Mouse (Mus musculus) C2C12 (cell line): ENCODE measurements around the gene Stard7. TPM values are rescaled to one million over a fixed set of nuclear protein-coding genes. Genes with fewer than 3 reads are reported as not detected.
"Not testable (repeated sequence)": the region's sequence is repeated elsewhere in the genome, so short reads cannot be mapped to it uniquely, and the experiment has no call there.

Experiments used
- H3K27me3 ChIP-seq: one replicate; pipeline ENCODE4 v1.6.1; 2011; ENCODE audit not compliant: control insufficient read depth, insufficient read depth, insufficient read length
- H3K36me3 ChIP-seq: one replicate; pipeline ENCODE4 v1.6.1; 2011; ENCODE audit not compliant: control insufficient read depth, insufficient read depth
- H3K4me3 ChIP-seq: one replicate; pipeline ENCODE4 v1.5.1; 2011; ENCODE audit warnings: mild to moderate bottlenecking, control low read depth; ENCODE audit not compliant: poor library complexity, insufficient read depth, severe bottlenecking
- H3K79me2 ChIP-seq: one replicate; pipeline ENCODE4 v1.6.1; 2011; ENCODE audit not compliant: control insufficient read depth, insufficient read depth
- H3K79me3 ChIP-seq: one replicate; pipeline ENCODE4 v1.6.1; 2011; ENCODE audit warnings: low read depth, control low read depth
- H3ac ChIP-seq: one replicate; pipeline ENCODE3; 2011; ENCODE audit warnings: low read depth; ENCODE audit not compliant: control insufficient read depth, insufficient read length
- CEBPB ChIP-seq: IDR thresholded peaks from one replicate; pipeline ENCODE4 v1.6.1; 2011; ENCODE audit warnings: low read depth, mild to moderate bottlenecking, control low read depth, moderate library complexity
- CTCF ChIP-seq: IDR thresholded peaks from one replicate; pipeline ENCODE4 v1.5.1; 2011; ENCODE audit not compliant: control insufficient read depth, insufficient read depth, insufficient read length
- FOSL1 ChIP-seq: IDR thresholded peaks from one replicate; pipeline ENCODE4 v1.8.0; 2011; ENCODE audit warnings: mild to moderate bottlenecking, low read length; ENCODE audit not compliant: poor library complexity, insufficient read depth, severe bottlenecking
- MAX ChIP-seq: IDR thresholded peaks from one replicate; pipeline ENCODE4 v1.6.1; 2011; ENCODE audit warnings: mild to moderate bottlenecking, control low read depth
- MYOD1 ChIP-seq: IDR thresholded peaks from one replicate; pipeline ENCODE4 v1.6.1; 2011; ENCODE audit warnings: low read depth; ENCODE audit not compliant: control insufficient read depth, insufficient read length
- MYOG ChIP-seq: IDR thresholded peaks from one replicate; pipeline ENCODE4 v1.6.1; 2011; ENCODE audit not compliant: control insufficient read depth, insufficient read length; ENCODE audit errors: extremely low read depth
- USF1 ChIP-seq: IDR thresholded peaks from one replicate; pipeline ENCODE4 v1.6.1; 2011; ENCODE audit warnings: low read depth, mild to moderate bottlenecking, control low read depth, moderate library complexity
- polyA plus RNA-seq: library from polyadenylated mRNA; unstranded; fragments of >200 nt; fragmentation: generic; extraction: Trizol; gene quantifications from one replicate; pipeline ENCODE4 v1.2.1, GENCODE M21; 2012; ENCODE audit warnings: missing spikeins

The Stard7 gene
- polyA plus RNA-seq, 1 experiment: 25.2 TPM

GRCm38 (mm10) chr2:127292250-127292649 is 22.2 kb downstream of the Stard7 start:
- no peak overlapping the region for H3K4me3 ChIP-seq
- no peak overlapping the region for H3ac ChIP-seq
- H3K79me3 ChIP-seq: no peaks in the 10 kb centered on the region
- TF ChIP-seq FOSL1 (no peak), CTCF (no peak), MYOD1 (no peak)
- no peaks in the 10 kb centered on the region for H3K79me2 ChIP-seq
- no peaks in the 10 kb centered on the region for H3K27me3 ChIP-seq
- H3K36me3 ChIP-seq: peaks cover 60% of the 10 kb centered on the region

- H3K36me3 ChIP-seq: peaks cover 74% of the 10 kb centered on the region
Observed at GRCm38 (mm10) chr2:127297001-127297805, 27.2 kb downstream of the Stard7 start.

GRCm38 (mm10) chr2:127298056-127298455 is 28.0 kb downstream of the Stard7 start:
- H3K36me3 ChIP-seq: peaks cover 65% of the 10 kb centered on the region
- H3K79me2 ChIP-seq: no peaks in the 10 kb centered on the region
- H3K4me3 ChIP-seq: no peak overlapping the region
- no peak overlapping the region for H3ac ChIP-seq
- no peaks in the 10 kb centered on the region for H3K79me3 ChIP-seq
- TF ChIP-seq MAX (no peak), USF1 (no peak), MYOD1 (no peak), FOSL1 (no peak), MYOG (no peak)
- H3K27me3 ChIP-seq: no peaks in the 10 kb centered on the region

More at GRCm38 (mm10) chr2:127297001-127297805, 27.2 kb downstream of the Stard7 start:
- H3ac ChIP-seq: no peak overlapping the region
- no peaks in the 10 kb centered on the region for H3K79me2 ChIP-seq
- no peaks in the 10 kb centered on the region for H3K27me3 ChIP-seq
- no peak for TF ChIP-seq MYOG
- no peak for TF ChIP-seq FOSL1
- TF ChIP-seq USF1: no peak
- no peak for TF ChIP-seq CTCF
- TF ChIP-seq MYOD1: no peak
- no peak for TF ChIP-seq CEBPB
- no peak for TF ChIP-seq MAX
- no peak overlapping the region for H3K4me3 ChIP-seq
- H3K79me3 ChIP-seq: no peaks in the 10 kb centered on the region

GRCm38 (mm10) chr2:127300701-127301100 is 30.7 kb downstream of the Stard7 start:
- Histone ChIP-seq H3ac (no peak overlapping the region), H3K36me3 (peaks cover 50% of the 10 kb centered on the region), H3K4me3 (no peak overlapping the region), H3K79me2 (no peaks in the 10 kb centered on the region), H3K27me3 (no peaks in the 10 kb centered on the region), H3K79me3 (no peaks in the 10 kb centered on the region)
- TF ChIP-seq FOSL1 (no peak), USF1 (no peak), MYOD1 (no peak), MYOG (no peak), CEBPB (no peak), MAX (no peak), CTCF (no peak)

GRCm38 (mm10) chr2:127301883-127302282 is 31.9 kb downstream of the Stard7 start:
- Histone ChIP-seq H3ac (no peak overlapping the region), H3K27me3 (no peaks in the 10 kb centered on the region), H3K79me3 (no peaks in the 10 kb centered on the region), H3K79me2 (no peaks in the 10 kb centered on the region), H3K36me3 (peaks cover 44% of the 10 kb centered on the region), H3K4me3 (no peak overlapping the region)
- no peak for TF ChIP-seq USF1
- TF ChIP-seq FOSL1: no peak
- no peak for TF ChIP-seq MYOD1
- no peak for TF ChIP-seq CEBPB
- no peak for TF ChIP-seq CTCF
- TF ChIP-seq MAX: no peak
- no peak for TF ChIP-seq MYOG

- not testable (repeated sequence) for H3K27me3 ChIP-seq, H3K4me3 ChIP-seq, H3K79me3 ChIP-seq, H3ac ChIP-seq, H3K79me2 ChIP-seq
- H3K36me3 ChIP-seq: peaks cover 20% of the 10 kb centered on the region
Observed at GRCm38 (mm10) chr2:127304192-127304591, 34.2 kb downstream of the Stard7 start.
